Mouse (Mus musculus) spleen, embryonic (tissue): ENCODE results near the gene Sertm1.

Experiments
- CTCF ChIA-PET: fragments of 350-600 bp; sonication (Branson Sonifier 250); formaldehyde crosslinking; loops from one replicate; lab custom pipeline; 2022; lab: Charles Lee

Gene Sertm1

GRCm38 (mm10) chr3:54915643-54916071 is at the start of gene Sertm1:
Gene Sertm1 (minus strand): TSS chr3:54915887.
- CTCF ChIA-PET, result no interaction called here

GRCm38 (mm10) chr3:54964948-54965506 is 49.3 kb upstream of the Sertm1 start:
- CTCF ChIA-PET, result no interaction called here

- CTCF ChIA-PET, result no interaction called here
Measured at GRCm38 (mm10) chr3:54943067-54943810, 27.6 kb upstream of the Sertm1 start.

GRCm38 (mm10) chr3:54934535-54934934 is 18.8 kb upstream of the Sertm1 start:
- CTCF ChIA-PET, result no interaction called here

- CTCF ChIA-PET, result no interaction called here
Measured at GRCm38 (mm10) chr3:54932599-54932998, 16.9 kb upstream of the Sertm1 start.

- CTCF ChIA-PET, result no interaction called here
Measured at GRCm38 (mm10) chr3:54920425-54920824, 4.7 kb upstream of the Sertm1 start.

GRCm38 (mm10) chr3:54914845-54915642 is 643 bp downstream of the Sertm1 start:
- CTCF ChIA-PET, result no interaction called here

GRCm38 (mm10) chr3:54908878-54909277 is 6.8 kb downstream of the Sertm1 start:
- CTCF ChIA-PET, result no interaction called here

GRCm38 (mm10) chr3:54897974-54898373 is 17.7 kb downstream of the Sertm1 start:
- CTCF ChIA-PET, result no interaction called here

- CTCF ChIA-PET, result no interaction called here
Measured at GRCm38 (mm10) chr3:54894891-54895290, 20.8 kb downstream of the Sertm1 start.

- CTCF ChIA-PET, result no interaction called here
Measured at GRCm38 (mm10) chr3:54892218-54892617, 23.5 kb downstream of the Sertm1 start.

- CTCF ChIA-PET, result no interaction called here
Measured at GRCm38 (mm10) chr3:54886501-54886900, 29.2 kb downstream of the Sertm1 start.
